Mouse (Mus musculus) embryonic facial prominence, embryonic 15.5 days (tissue): ENCODE measurements around the gene Wnt7b. TPM values are rescaled to one million over a fixed set of nuclear protein-coding genes. Genes with fewer than 3 reads are reported as not detected.
A peak's percentile ranks its signal among the peaks of the same experiment; 100 is the strongest.

Source experiments
- ATAC-seq: fragments of 200-750 bp; cut with Nextera tagmentation; 2 replicates; pipeline ENCODE4 v1.8.0; 2017; ENCODE audit warnings: low read depth, moderate TSS enrichment; ENCODE audit not compliant: insufficient number of reproducible peaks, low FRiP score, low TSS enrichment
- H3K27ac ChIP-seq: fragments of 300-500 bp; sonication (generic); replicated peaks from 2 replicates; pipeline ENCODE4 v1.5.1; 2015; ENCODE audit warnings: mild to moderate bottlenecking, inconsistent platforms
- H3K27me3 ChIP-seq: fragments of 300-500 bp; sonication (generic); 2 replicates; pipeline ENCODE4 v1.6.1; 2015; ENCODE audit warnings: inconsistent platforms
- H3K36me3 ChIP-seq: fragments of 300-500 bp; sonication (generic); 2 replicates; pipeline ENCODE4 v1.6.1; 2015; ENCODE audit warnings: mild to moderate bottlenecking, inconsistent platforms
- H3K4me1 ChIP-seq: fragments of 300-500 bp; sonication (generic); 2 replicates; pipeline ENCODE4 v1.6.1; 2015; ENCODE audit warnings: inconsistent platforms
- H3K4me2 ChIP-seq: fragments of 300-500 bp; sonication (generic); replicated peaks from 2 replicates; pipeline ENCODE4 v1.6.1; 2015; ENCODE audit warnings: mild to moderate bottlenecking, inconsistent platforms
- H3K4me3 ChIP-seq: fragments of 300-500 bp; sonication (generic); replicated peaks from 2 replicates; pipeline ENCODE4 v1.5.1; 2015; ENCODE audit warnings: mild to moderate bottlenecking, inconsistent platforms
- H3K9ac ChIP-seq: fragments of 300-500 bp; sonication (generic); 2 replicates; pipeline ENCODE4 v1.6.1; 2015; ENCODE audit warnings: inconsistent platforms
- H3K9me3 ChIP-seq: fragments of 300-500 bp; sonication (generic); replicated peaks from 2 replicates; pipeline ENCODE4 v1.6.1; 2016; ENCODE audit warnings: inconsistent platforms
- WGBS: fragments of 180-500 bp; shearing (Covaris S2); methylation state at CpG from one replicate; pipeline ENCODE4 v1.1.7; 2015; 5-methylcytosine and 5-hydroxymethylcytosine counted together
- polyA plus RNA-seq: library from polyadenylated mRNA; unstranded; fragments of >200 nt; fragmentation: Nextera tagmentation; extraction: Ambion mirVana; gene quantifications from 2 replicates; pipeline ENCODE4 v1.2.1, GENCODE M21; 2015

Wnt7b gene
- polyA plus RNA-seq, 1 experiment from 2014 or later = 40.9 TPM

DNA sequence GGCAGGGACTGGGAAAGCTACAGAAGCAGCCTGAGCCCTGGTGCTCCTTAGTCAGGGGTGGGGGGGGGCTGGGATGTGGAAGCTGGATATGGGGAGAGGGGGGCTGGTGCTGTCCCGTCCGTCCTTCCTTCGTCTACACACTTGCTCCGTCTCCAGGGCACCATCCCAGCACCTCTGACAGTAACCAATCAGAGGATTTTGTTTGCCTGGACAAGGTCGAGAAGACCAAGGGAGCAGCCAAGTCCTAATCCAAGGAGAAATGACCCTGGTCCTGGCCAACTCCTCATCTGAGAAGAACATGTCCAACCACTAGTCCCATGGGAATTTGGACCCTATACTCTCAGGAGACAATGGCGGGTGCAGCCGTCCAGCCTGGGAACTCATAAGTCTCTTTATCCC, 18.4 kb upstream of the Wnt7b start:
- no peaks in the 10 kb centered on the region for H3K9me3 ChIP-seq
- no peaks in the 10 kb centered on the region for H3K27me3 ChIP-seq
- no peaks in the 10 kb centered on the region for H3K36me3 ChIP-seq
- H3K4me2 ChIP-seq = no peak overlapping the region
- H3K27ac ChIP-seq = no peak overlapping the region
- no peak overlapping the region for H3K4me3 ChIP-seq
- WGBS = 63% methylated on average over 7 of the region's 7 CpGs
- peaks cover 15% of the 10 kb centered on the region for H3K4me1 ChIP-seq
- no peak overlapping the region for H3K9ac ChIP-seq
- 0 out of 2 replicates have a peak, but pooled peaks have one; percentile 16 for ATAC-seq

DNA sequence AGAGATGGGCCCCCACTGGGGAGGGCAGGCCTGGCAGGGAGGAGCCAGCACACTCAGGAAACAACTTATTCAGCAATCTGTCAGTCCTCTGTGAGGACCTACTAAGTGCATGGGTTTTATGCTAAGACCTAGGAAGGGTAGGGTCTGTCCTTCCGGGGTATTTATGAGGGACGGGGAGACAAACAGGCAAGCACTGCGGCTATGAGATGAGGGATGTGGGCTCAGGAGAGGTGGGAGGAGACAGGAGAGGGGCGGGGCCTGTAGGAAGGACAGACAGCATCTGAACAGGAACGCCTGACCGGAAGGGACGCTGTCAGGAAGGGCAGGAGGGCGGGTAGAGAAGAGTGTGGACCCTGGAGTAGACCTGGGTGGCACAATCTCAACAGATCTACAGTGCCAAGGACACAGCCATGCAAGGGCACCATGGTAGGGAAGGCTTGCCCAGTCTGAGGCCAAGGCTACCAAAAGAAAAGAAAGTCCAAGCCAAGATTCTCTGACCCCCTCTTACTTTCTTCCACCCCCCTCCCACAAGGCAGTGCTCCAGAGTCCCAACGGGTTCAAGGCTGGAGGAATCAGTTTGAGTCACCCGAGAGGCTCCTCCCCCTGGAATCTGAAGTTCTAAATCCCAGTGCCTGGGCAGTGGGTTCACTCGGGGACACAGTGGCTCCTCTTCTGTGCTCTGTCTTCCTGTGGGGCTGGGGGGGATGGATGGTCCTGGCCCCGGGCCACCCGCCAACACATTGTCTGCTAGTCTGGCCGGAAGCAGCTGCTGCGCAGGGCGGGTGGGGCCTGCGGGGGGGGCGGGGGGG, 17.8 kb upstream of the Wnt7b start:
- ATAC-seq = peak; percentile 64
- H3K27me3 ChIP-seq = no peaks in the 10 kb centered on the region
- no peak overlapping the region for H3K4me3 ChIP-seq
- H3K4me2 ChIP-seq = no peak overlapping the region
- H3K9me3 ChIP-seq = no peaks in the 10 kb centered on the region
- H3K9ac ChIP-seq = no peak overlapping the region
- H3K36me3 ChIP-seq = no peaks in the 10 kb centered on the region
- H3K27ac ChIP-seq = peak overlapping the region; percentile 63
- peaks cover 15% of the 10 kb centered on the region for H3K4me1 ChIP-seq
- 24% methylated on average over 18 of the region's 18 CpGs for WGBS

DNA sequence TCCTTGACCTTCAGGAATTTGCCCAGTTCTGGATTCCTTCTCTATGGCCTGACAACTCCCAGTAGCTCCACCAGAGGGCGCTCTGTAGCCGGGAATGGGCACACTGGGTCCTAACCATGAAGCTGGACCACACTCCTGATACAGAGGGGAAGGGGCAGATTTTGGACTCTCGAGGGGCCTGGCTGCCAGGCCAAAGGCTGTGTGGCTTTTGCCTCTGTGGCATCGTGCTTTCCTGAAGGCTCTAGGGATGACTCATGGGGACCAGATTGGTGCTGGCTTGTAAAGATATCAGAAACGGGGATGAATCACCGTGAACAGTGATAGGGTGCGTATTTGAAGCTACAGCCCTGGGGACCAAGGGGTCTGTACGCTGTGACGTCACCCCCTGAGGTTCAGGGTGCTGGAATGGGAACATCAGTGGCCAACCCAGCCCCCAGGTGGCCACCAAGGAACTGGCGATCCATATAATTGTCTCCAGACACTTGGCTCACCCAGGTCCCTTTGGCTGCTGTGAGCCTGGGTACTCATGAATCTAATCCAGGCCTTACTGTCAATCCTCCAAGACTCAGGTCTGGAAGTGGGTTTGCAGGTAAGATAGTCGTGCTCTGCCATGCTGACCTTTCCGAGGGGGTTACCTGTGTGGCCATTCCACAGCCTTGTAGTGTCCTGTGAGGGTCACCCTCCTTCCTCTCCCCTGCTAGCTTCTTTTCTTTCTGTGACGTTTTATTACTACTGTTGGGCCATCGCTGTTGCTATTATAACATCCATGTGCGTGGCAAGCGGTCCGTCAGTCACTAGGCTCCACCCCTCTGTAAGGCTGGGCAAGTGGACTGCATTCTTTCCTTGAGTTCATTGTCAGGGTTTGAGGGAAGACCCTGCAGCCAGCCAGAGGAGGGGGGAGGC, 17.0 kb upstream of the Wnt7b start:
- ATAC-seq = no peak
- H3K4me3 ChIP-seq = no peak overlapping the region
- no peak overlapping the region for H3K9ac ChIP-seq
- H3K4me1 ChIP-seq = peaks cover 15% of the 10 kb centered on the region
- H3K27me3 ChIP-seq = no peaks in the 10 kb centered on the region
- H3K4me2 ChIP-seq = no peak overlapping the region
- no peaks in the 10 kb centered on the region for H3K9me3 ChIP-seq
- no peaks in the 10 kb centered on the region for H3K36me3 ChIP-seq
- 41% methylated on average over 17 of the region's 17 CpGs for WGBS
- peak overlapping the region; percentile 63 for H3K27ac ChIP-seq

DNA sequence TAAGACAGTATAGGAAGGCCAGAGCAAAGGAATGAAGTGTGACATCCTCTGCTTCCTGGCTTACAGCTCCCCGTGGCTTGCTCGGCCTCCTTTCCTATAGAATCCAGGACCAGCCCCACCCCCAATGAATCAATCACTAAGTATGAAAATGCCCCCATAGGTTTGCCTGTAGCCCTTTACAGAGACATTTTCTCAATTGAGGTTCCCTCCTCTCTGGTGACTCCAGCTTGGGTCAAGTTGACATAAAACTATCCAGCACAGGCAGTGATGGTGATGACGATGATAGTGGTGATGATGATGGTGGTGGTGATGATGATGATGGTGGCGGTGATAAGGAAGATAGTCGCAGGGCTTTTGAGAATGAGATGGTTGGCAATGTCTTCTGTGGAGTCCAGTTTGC, 16.2 kb upstream of the Wnt7b start:
- no peak for ATAC-seq
- peaks cover 15% of the 10 kb centered on the region for H3K4me1 ChIP-seq
- 66% methylated on average over 5 of the region's 5 CpGs for WGBS

DNA sequence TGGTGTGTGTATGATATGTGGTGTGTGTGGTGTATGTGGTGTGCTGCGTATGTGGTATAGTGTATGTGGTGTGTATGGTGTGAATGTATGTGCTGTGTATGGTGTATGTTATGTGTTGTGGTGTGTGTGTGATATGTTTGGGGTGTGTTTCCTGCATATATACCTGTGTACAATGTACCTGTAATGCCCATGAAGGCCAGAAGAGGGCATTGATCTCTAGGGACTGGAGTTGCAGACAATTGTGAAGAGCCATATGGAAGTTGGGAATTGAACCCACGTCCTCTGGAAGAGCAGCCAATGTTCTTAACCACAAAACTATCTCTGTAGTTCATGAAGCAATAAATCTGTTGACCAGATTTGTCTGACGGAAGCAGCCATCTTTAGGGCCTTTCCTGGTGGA, 15.1 kb upstream of the Wnt7b start:
- no peak for ATAC-seq
- Histone ChIP-seq H3K4me3 (no peak overlapping the region), H3K9ac (no peak overlapping the region), H3K4me2 (no peak overlapping the region), H3K36me3 (no peaks in the 10 kb centered on the region), H3K4me1 (peaks cover 15% of the 10 kb centered on the region), H3K9me3 (no peaks in the 10 kb centered on the region), H3K27ac (no peak overlapping the region), H3K27me3 (no peaks in the 10 kb centered on the region)
- 63% methylated on average over 3 of the region's 3 CpGs for WGBS

More for the DNA sequence above, 16.2 kb upstream of the Wnt7b start:
- Histone ChIP-seq H3K27me3 (no peaks in the 10 kb centered on the region), H3K4me3 (no peak overlapping the region), H3K36me3 (no peaks in the 10 kb centered on the region), H3K9me3 (no peaks in the 10 kb centered on the region), H3K4me2 (no peak overlapping the region), H3K9ac (no peak overlapping the region), H3K27ac (no peak overlapping the region)

DNA sequence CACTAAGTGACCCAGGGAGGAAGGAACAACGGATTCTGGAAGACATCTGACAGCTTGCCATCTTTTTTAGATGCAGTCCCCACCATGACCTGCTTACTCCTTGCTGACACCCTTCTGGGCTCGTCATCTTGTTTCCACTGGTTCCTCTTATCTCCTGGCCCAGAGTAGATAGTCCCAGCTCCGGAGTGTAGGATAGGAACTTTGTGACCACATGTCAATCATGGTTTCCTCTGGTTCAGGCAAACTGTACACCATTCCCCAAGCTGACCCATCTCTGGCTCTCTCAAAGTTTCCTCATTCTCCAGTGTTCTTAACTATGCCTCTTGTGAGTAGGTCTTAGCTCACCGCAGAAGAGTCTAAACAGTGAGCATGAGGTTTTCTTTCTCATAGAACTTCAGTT, 10.4 kb upstream of the Wnt7b start:
- Histone ChIP-seq H3K36me3 (no peaks in the 10 kb centered on the region), H3K27ac (no peak overlapping the region), H3K27me3 (no peaks in the 10 kb centered on the region), H3K4me3 (no peak overlapping the region), H3K4me2 (no peak overlapping the region), H3K9me3 (no peaks in the 10 kb centered on the region), H3K4me1 (no peaks in the 10 kb centered on the region), H3K9ac (no peak overlapping the region)
- ATAC-seq = no peak
- 80% methylated on average over 4 of the region's 4 CpGs for WGBS

DNA sequence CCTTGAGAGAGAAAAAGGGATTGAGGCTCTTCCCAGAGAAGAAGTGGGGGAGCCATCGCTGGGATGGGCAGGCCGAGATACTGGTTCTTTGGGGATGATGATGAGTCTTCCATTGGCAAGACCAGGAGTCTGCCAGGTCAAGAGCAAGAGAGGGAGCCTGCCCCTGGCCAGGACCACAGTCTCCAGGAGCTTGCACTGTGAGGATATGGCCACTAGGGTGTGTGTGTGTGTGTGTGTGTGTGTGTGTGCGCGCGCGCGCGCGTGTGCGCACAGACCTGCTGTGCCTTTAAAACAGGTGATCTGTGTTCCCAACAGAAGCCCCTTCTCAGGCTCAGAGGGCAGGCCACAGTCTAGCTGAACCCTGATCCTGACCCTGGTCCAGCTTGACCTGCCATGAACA, 8.6 kb upstream of the Wnt7b start:
- no peaks in the 10 kb centered on the region for H3K4me1 ChIP-seq
- no peaks in the 10 kb centered on the region for H3K9me3 ChIP-seq
- H3K27ac ChIP-seq = no peak overlapping the region
- no peak overlapping the region for H3K9ac ChIP-seq
- no peaks in the 10 kb centered on the region for H3K36me3 ChIP-seq
- H3K4me3 ChIP-seq = no peak overlapping the region
- H3K4me2 ChIP-seq = no peak overlapping the region
- 90% methylated on average over 10 of the region's 10 CpGs for WGBS
- ATAC-seq = no peak
- H3K27me3 ChIP-seq = peaks cover 6% of the 10 kb centered on the region; the same call in 1 of the 2 replicates

DNA sequence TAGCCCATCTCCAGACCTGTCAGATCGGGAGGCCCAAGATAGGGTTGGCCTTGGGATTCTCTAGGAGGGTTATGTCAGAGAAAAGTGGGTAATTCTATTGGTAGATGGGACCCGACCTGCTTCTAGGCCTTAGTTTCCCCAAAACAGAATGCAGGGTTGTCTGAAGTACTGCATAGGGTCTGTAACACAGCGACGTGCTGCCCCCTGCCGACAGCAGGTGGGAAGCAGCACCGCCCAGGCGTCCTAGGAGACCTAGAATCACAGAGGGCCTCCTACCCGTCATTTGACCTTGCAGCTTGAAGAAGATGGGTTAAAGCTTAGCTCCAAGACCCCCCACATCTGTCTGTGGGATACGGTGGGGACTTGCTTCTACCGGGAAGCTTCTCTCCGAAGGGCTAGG, 1.2 kb upstream of the Wnt7b start:
- Histone ChIP-seq H3K36me3 (no peaks in the 10 kb centered on the region), H3K27ac (no peak overlapping the region), H3K9ac (no peak overlapping the region), H3K4me1 (peaks cover 30% of the 10 kb centered on the region), H3K27me3 (peaks cover 73% of the 10 kb centered on the region), H3K4me3 (no peak overlapping the region), H3K4me2 (no peak overlapping the region), H3K9me3 (no peaks in the 10 kb centered on the region)
- peak; percentile 69 for ATAC-seq
- 5% methylated on average over 11 of the region's 11 CpGs for WGBS

DNA sequence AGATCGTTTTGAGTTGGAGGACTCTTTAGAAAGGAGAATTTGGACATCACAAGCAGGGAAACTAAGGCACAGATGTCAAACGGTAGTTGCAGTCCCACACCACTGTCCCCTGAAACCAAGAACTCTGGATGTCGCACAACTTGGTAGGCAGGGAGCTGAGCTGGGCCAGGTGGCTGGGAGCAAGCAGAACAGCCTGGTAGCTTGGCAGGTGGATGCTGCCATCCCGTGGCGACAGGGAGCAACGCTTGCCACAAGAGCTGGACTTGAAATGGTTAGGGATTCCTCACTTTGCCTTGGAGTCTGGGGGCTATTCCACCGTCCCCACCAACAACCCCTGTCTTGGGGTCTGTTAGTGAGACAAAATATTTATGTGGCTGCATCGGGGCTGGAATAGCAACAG, 751 bp upstream of the Wnt7b start:
- Histone ChIP-seq H3K4me2 (no peak overlapping the region), H3K4me1 (peaks cover 32% of the 10 kb centered on the region), H3K4me3 (no peak overlapping the region), H3K9ac (no peak overlapping the region), H3K9me3 (no peaks in the 10 kb centered on the region), H3K27me3 (peaks cover 78% of the 10 kb centered on the region), H3K27ac (no peak overlapping the region), H3K36me3 (no peaks in the 10 kb centered on the region)
- peak; percentile 58; the same call in 1 of the 2 replicates for ATAC-seq
- 0% methylated on average over 8 of the region's 8 CpGs for WGBS

DNA sequence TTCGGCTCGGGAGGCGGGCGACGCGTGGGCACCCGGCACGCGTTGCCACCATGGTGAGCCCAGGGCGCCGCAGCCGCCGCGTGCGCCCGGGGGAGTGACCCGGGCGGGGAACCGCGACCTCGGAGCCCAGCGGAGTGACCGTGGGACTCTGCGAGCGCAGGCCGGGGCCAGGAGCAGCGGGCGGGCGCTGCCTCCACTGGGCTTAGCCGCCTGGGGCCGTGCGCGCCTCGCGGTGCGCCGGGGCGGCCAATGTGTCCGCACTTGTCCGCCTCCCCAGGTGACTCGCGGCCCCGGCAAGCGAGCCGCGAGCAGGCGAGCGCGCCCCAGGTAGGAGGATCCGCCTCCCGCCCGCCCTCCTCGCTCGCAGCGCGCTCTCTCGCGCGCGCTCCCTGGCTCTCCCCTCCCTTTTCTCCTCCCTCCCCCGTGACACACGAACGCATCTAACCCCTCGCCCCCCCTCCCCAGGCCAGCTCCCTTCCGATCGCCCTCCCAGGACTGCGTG, 659 bp downstream of the Wnt7b start:
- Histone ChIP-seq H3K27me3 (peaks cover 92% of the 10 kb centered on the region), H3K4me1 (peaks cover 46% of the 10 kb centered on the region), H3K4me2 (peak overlapping the region; percentile 86), H3K4me3 (peak overlapping the region; percentile 50), H3K36me3 (no peaks in the 10 kb centered on the region), H3K27ac (peak overlapping the region; percentile 63), H3K9me3 (no peaks in the 10 kb centered on the region), H3K9ac (peak overlapping the region; percentile 31)
- ATAC-seq = peak; percentile 25; the same call in 1 of the 2 replicates
- under 1% methylated on average over 60 of the region's 67 CpGs for WGBS

DNA sequence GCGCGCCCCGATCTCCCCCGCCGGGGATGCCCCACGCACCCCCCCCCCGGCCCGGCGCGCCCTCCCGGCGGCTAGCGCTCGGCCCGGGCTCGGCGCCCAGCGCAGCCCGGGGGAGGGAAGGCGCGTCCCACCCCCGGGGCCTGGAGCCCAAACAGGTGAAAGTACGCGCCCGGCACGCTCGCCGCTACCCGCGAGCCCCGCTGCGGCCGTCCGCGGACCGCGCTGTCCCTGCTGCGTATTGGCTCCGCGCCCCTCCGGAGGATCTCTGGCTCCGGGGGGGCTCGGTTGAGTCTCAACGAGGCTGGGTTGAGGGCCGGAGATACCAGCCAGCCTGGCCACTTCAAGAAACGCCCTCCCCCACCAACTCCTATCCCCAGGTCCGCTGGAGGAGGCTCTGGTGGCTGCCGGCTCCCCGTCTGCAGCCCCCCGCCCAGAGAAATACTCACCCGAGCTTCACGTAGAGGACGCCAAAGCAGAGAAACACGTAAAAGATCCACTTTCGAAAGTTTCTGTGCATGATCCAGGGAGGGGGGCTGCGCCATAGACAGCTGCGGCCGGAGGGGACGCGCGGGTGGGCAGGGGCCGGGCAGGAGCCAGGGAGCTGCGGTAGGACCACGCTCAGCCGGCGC, 1.2 kb downstream of the Wnt7b start:
- Histone ChIP-seq H3K27me3 (peaks cover 93% of the 10 kb centered on the region), H3K36me3 (no peaks in the 10 kb centered on the region), H3K4me1 (peaks cover 51% of the 10 kb centered on the region), H3K9me3 (no peaks in the 10 kb centered on the region), H3K9ac (peak overlapping the region; percentile 31), H3K27ac (peak overlapping the region; percentile 63), H3K4me3 (peak overlapping the region; percentile 50), H3K4me2 (peak overlapping the region; percentile 86)
- ATAC-seq = no peak
- WGBS = under 1% methylated on average over 64 of the region's 66 CpGs
